In genomic region chr5:93229527-93229926, GRCm38 (mm10) we compare ENCODE assay signal across 22 mouse cellular contexts. TPM values are rescaled to one million over a fixed set of nuclear protein-coding genes. Genes with fewer than 3 reads are reported as not detected.
DNase-seq lines count a peak whose midpoint lies in the region; ATAC-seq and TF ChIP-seq lines count a peak whose summit lies in the region.
"Had no signal": no experiment of that assay in that cellular context is flagged by ENCODE, and none has a peak within 500 bp of the region (broad histone marks: within the 10 kb centered on the region; RNA-seq: fewer than 3 reads in every experiment).

No protein-coding gene starts in this region.

- no peak for TF ChIP-seq CTCF in cerebellum, adult 2 months (IDR thresholded peaks at IDR 0.05; ENCODE audit: borderline replicate concordance, insufficient read depth, low read depth, low read length)
- TF ChIP-seq CTCF in intestine, postnatal 0 days (IDR thresholded peaks at IDR 0.05; ENCODE audit: low read depth), result no peak

- no peaks in the 10 kb centered on the region for H3K36me3 ChIP-seq in forebrain, embryonic 12.5 days (replicated peaks)
- H3K36me3 ChIP-seq in intestine, postnatal 0 days (ENCODE audit: control insufficient read depth, insufficient read depth), result no peaks in the 10 kb centered on the region
- no peaks in the 10 kb centered on the region for H3K36me3 ChIP-seq in midbrain, embryonic 14.5 days (ENCODE audit: control insufficient read depth, insufficient read depth, low read length)
- H3K36me3 ChIP-seq: embryonic facial prominence, embryonic 12.5 days; heart, embryonic 15.5 days; hindbrain, embryonic 10.5 days; hindbrain, embryonic 15.5 days had no signal

- 91% methylated on average over 2 of the region's 2 CpGs for WGBS in cerebellum, adult 2 months
- WGBS in forebrain, embryonic 12.5 days, result 87% methylated on average over 2 of the region's 2 CpGs
- WGBS in intestine, postnatal 0 days, result 82% methylated on average over 2 of the region's 2 CpGs
- 92% methylated on average over 2 of the region's 2 CpGs for WGBS in midbrain, embryonic 14.5 days

- no peak overlapping the region for H3K9ac ChIP-seq in forebrain, embryonic 12.5 days
- H3K9ac ChIP-seq in intestine, postnatal 0 days (ENCODE audit: low read depth, low read length), result no peak overlapping the region
- H3K9ac ChIP-seq in midbrain, embryonic 14.5 days (replicated peaks; ENCODE audit: low read length), result no peak overlapping the region
- H3K9ac ChIP-seq: embryonic facial prominence, embryonic 12.5 days; heart, embryonic 15.5 days; hindbrain, embryonic 15.5 days had no signal

- peak; percentile 77 for DNase-seq in 416B (ENCODE audit: low read depth)
- peak; percentile 26 for DNase-seq in CD4-positive, CD25-positive, alpha-beta regulatory T cell, adult 2 months (ENCODE audit: low read depth, low spot score)
- DNase-seq in cerebellum, adult 2 months, result no peak
- DNase-seq in midbrain, embryonic 14.5 days, result no peak
- DNase-seq: adrenal gland, adult 8-10 months; adrenal gland, postnatal 36 days; cerebellum, adult 8-10 months; cerebellum, postnatal 14 days; gastrocnemius, postnatal 10 days; heart, adult 2 months; heart, postnatal 14 days had no signal

- no peaks in the 10 kb centered on the region for H3K9me3 ChIP-seq in forebrain, embryonic 12.5 days
- H3K9me3 ChIP-seq in intestine, postnatal 0 days (ENCODE audit: control insufficient read depth), result no peaks in the 10 kb centered on the region
- H3K9me3 ChIP-seq in midbrain, embryonic 14.5 days (ENCODE audit: control insufficient read depth, low read length), result no peaks in the 10 kb centered on the region
- H3K9me3 ChIP-seq: embryonic facial prominence, embryonic 12.5 days; heart, embryonic 15.5 days; hindbrain, embryonic 10.5 days; hindbrain, embryonic 15.5 days had no signal

- H3K4me2 ChIP-seq in forebrain, embryonic 12.5 days, result no peak overlapping the region
- no peak overlapping the region for H3K4me2 ChIP-seq in intestine, postnatal 0 days (replicated peaks; ENCODE audit: low read depth)
- no peak overlapping the region for H3K4me2 ChIP-seq in midbrain, embryonic 14.5 days (ENCODE audit: low read length)
- H3K4me2 ChIP-seq: embryonic facial prominence, embryonic 12.5 days; heart, embryonic 11.5 days; heart, embryonic 15.5 days; hindbrain, embryonic 15.5 days had no signal

- no peak overlapping the region for H3K27ac ChIP-seq in cerebellum, adult 2 months (ENCODE audit: insufficient read depth, low read length)
- no peak overlapping the region for H3K27ac ChIP-seq in forebrain, embryonic 12.5 days
- no peak overlapping the region for H3K27ac ChIP-seq in intestine, postnatal 0 days (ENCODE audit: low read depth, low read length)
- no peak overlapping the region for H3K27ac ChIP-seq in midbrain, embryonic 14.5 days (replicated peaks; ENCODE audit: low read depth, low read length)
- H3K27ac ChIP-seq: embryonic facial prominence, embryonic 12.5 days; heart, adult 2 months; heart, embryonic 15.5 days; hindbrain, embryonic 10.5 days; hindbrain, embryonic 15.5 days had no signal

- no peak for TF ChIP-seq POLR2A in cerebellum, adult 2 months (IDR thresholded peaks at IDR 0.05; ENCODE audit: borderline replicate concordance, insufficient read depth, low read length)

- no peaks in the 10 kb centered on the region for H3K27me3 ChIP-seq in cerebellum, adult 2 months (ENCODE audit: control insufficient read depth, insufficient read depth, low read length)
- no peaks in the 10 kb centered on the region for H3K27me3 ChIP-seq in forebrain, embryonic 12.5 days
- H3K27me3 ChIP-seq in intestine, postnatal 0 days (replicated peaks; ENCODE audit: control insufficient read depth, insufficient read depth, low read length), result no peaks in the 10 kb centered on the region
- H3K27me3 ChIP-seq in midbrain, embryonic 14.5 days (ENCODE audit: control insufficient read depth, insufficient read depth, low read length), result no peaks in the 10 kb centered on the region
- H3K27me3 ChIP-seq: embryonic facial prominence, embryonic 12.5 days; heart, embryonic 15.5 days; hindbrain, embryonic 15.5 days had no signal

- no peak overlapping the region for H3K4me3 ChIP-seq in cerebellum, adult 2 months (replicated peaks; ENCODE audit: insufficient read depth, low read depth, low read length)
- no peak overlapping the region for H3K4me3 ChIP-seq in forebrain, embryonic 12.5 days (replicated peaks)
- H3K4me3 ChIP-seq in intestine, postnatal 0 days (ENCODE audit: low read depth, low read length), result no peak overlapping the region
- no peak overlapping the region for H3K4me3 ChIP-seq in midbrain, embryonic 14.5 days (replicated peaks; ENCODE audit: low read depth, low read length)
- H3K4me3 ChIP-seq: embryonic facial prominence, embryonic 12.5 days; heart, adult 2 months; heart, embryonic 15.5 days; hindbrain, embryonic 10.5 days; hindbrain, embryonic 15.5 days had no signal

- ATAC-seq in common myeloid progenitor, adult 5-6 weeks (replicated peaks; ENCODE audit: low read depth, poor library complexity, severe bottlenecking), result peak; percentile 70
- ATAC-seq in megakaryocyte progenitor cell, adult 5-6 weeks (replicated peaks; ENCODE audit: poor library complexity), result peak; percentile 46
- ATAC-seq in forebrain, embryonic 12.5 days (ENCODE audit: low FRiP score), result no peak
- ATAC-seq in intestine, postnatal 0 days, result no peak
- no peak for ATAC-seq in midbrain, embryonic 14.5 days (ENCODE audit: low FRiP score, low TSS enrichment)
- ATAC-seq: forebrain, embryonic 16.5 days had no signal

- peaks cover 28% of the 10 kb centered on the region; the same call in 1 of the 2 replicates for H3K4me1 ChIP-seq in cerebellum, adult 2 months (ENCODE audit: control insufficient read depth, insufficient read depth, low read length)
- no peaks in the 10 kb centered on the region for H3K4me1 ChIP-seq in forebrain, embryonic 12.5 days
- no peaks in the 10 kb centered on the region for H3K4me1 ChIP-seq in intestine, postnatal 0 days (replicated peaks; ENCODE audit: control insufficient read depth, insufficient read depth, low read length)
- no peaks in the 10 kb centered on the region for H3K4me1 ChIP-seq in midbrain, embryonic 14.5 days (ENCODE audit: control insufficient read depth, insufficient read depth, low read length)
- H3K4me1 ChIP-seq: embryonic facial prominence, embryonic 12.5 days; heart, embryonic 15.5 days; hindbrain, embryonic 15.5 days had no signal

RNA-seq across cellular contexts. Expression of gene 2010109A12Rik, which starts 23.2 kb away (rescaled TPM):
- total RNA-seq in common myeloid progenitor, adult 5-6 weeks (2017), result 1.3 and 5.7 TPM in 2 replicates
- total RNA-seq in megakaryocyte progenitor cell, adult 5-6 weeks (2015), result 0.77 and 0.90 TPM in 2 replicates
- 3.0 and 4.3 TPM in 2 replicates for total RNA-seq in megakaryocyte progenitor cell, adult 5-6 weeks (2017)
- polyA plus RNA-seq in cerebellum, adult 2 months (2012; rRNA removed), result 0.76 and 0.84 TPM in 2 replicates
- polyA plus RNA-seq in forebrain, embryonic 12.5 days (2016; fragmentation: Nextera tagmentation; extraction: Ambion mirVana), result 2.1 and 2.6 TPM in 2 replicates
- polyA plus RNA-seq in intestine, postnatal 0 days (2015; fragmentation: Nextera tagmentation; extraction: Ambion mirVana), result 1.0 and 1.3 TPM in 2 replicates
- 1.6 and 1.7 TPM in 2 replicates for polyA plus RNA-seq in midbrain, embryonic 14.5 days (2014; fragmentation: Nextera tagmentation; extraction: Ambion mirVana)
- polyA plus RNA-seq: cortical plate, adult 2 months; heart, adult 2 months had no signal

RNA-seq across cellular contexts. Expression of gene Ccni, which starts 23.2 kb away (rescaled TPM):
- total RNA-seq in common myeloid progenitor, adult 5-6 weeks (2017), result 161 and 175 TPM in 2 replicates
- total RNA-seq in megakaryocyte progenitor cell, adult 5-6 weeks (2015), result 184 and 191 TPM in 2 replicates
- total RNA-seq in megakaryocyte progenitor cell, adult 5-6 weeks (2017), result 159 and 163 TPM in 2 replicates
- polyA plus RNA-seq in cerebellum, adult 2 months (2012; rRNA removed), result 176 and 183 TPM in 2 replicates
- polyA plus RNA-seq in forebrain, embryonic 12.5 days (2016; fragmentation: Nextera tagmentation; extraction: Ambion mirVana), result 189 and 191 TPM in 2 replicates
- 68.1 and 71.0 TPM in 2 replicates for polyA plus RNA-seq in intestine, postnatal 0 days (2015; fragmentation: Nextera tagmentation; extraction: Ambion mirVana)
- polyA plus RNA-seq in midbrain, embryonic 14.5 days (2014; fragmentation: Nextera tagmentation; extraction: Ambion mirVana), result 172 and 191 TPM in 2 replicates

RNA-seq across cellular contexts. Expression of gene Ccng2, which starts 37.5 kb away (rescaled TPM):
- 55.0 and 75.0 TPM in 2 replicates for total RNA-seq in common myeloid progenitor, adult 5-6 weeks (2017)
- total RNA-seq in megakaryocyte progenitor cell, adult 5-6 weeks (2015), result 31.9 and 37.7 TPM in 2 replicates
- 35.2 and 38.1 TPM in 2 replicates for total RNA-seq in megakaryocyte progenitor cell, adult 5-6 weeks (2017)
- polyA plus RNA-seq in cerebellum, adult 2 months (2012; rRNA removed), result 47.2 and 48.2 TPM in 2 replicates
- 124 and 129 TPM in 2 replicates for polyA plus RNA-seq in forebrain, embryonic 12.5 days (2016; fragmentation: Nextera tagmentation; extraction: Ambion mirVana)
- polyA plus RNA-seq in intestine, postnatal 0 days (2015; fragmentation: Nextera tagmentation; extraction: Ambion mirVana), result 28.0 and 34.5 TPM in 2 replicates
- 81.7 and 108 TPM in 2 replicates for polyA plus RNA-seq in midbrain, embryonic 14.5 days (2014; fragmentation: Nextera tagmentation; extraction: Ambion mirVana)

Comparison
In these comparisons a context has a peak if more than half of its experiments do, and no peak if none do; other contexts are left out.
1. DNase-seq: peak in 416B (single experiment) and CD4-positive, CD25-positive, alpha-beta regulatory T cell, adult 2 months (single experiment); none in cerebellum, adult 2 months (0 of 2) and midbrain, embryonic 14.5 days (single experiment).
2. ATAC-seq: peak in common myeloid progenitor, adult 5-6 weeks (single experiment) and megakaryocyte progenitor cell, adult 5-6 weeks (single experiment); none in forebrain, embryonic 12.5 days (single experiment), intestine, postnatal 0 days (single experiment) and midbrain, embryonic 14.5 days (single experiment).